Mouse (Mus musculus): ENCODE results near the gene Ccdc50.

Ccdc50 gene

DNA sequence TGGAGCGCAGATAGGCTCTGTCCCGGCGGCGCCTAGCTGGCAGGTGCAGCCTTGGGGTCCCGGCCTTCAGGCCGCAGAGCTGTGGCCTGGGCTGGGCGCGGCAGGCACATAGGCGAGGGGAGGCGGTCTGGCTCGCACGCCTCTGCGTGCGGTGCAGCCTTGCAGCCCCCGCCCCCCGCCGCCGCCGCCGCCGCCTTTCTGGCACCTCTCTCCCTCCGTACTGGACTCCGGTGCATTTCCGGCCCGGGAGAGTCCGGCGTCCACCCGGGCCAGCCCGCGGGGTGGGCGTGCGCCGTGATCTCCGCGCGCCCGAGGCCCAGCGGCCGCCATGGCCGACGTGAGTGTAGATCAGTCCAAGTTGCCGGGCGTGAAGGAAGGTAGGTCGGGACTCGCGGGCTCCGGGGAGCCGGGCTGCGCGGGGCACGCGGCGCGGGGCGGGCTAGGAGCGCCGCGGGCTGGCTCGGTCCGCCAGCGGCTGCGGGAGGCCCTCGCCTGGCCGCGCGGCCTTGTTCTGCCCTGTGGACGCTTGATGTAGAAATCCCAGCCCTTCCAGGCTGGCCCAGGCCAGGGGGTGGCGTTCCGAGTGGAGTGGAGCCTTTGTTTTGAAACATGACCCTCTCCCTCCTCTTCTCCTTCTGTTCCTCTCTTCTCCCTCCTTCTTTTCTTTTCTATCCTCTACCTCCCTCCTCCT lies at the start of gene Ccdc50:
TSS of gene Ccdc50 (plus strand) at position 109 of the 691 bp plus-strand sequence.
- peak; percentile 81 for DNase-seq

DNA sequence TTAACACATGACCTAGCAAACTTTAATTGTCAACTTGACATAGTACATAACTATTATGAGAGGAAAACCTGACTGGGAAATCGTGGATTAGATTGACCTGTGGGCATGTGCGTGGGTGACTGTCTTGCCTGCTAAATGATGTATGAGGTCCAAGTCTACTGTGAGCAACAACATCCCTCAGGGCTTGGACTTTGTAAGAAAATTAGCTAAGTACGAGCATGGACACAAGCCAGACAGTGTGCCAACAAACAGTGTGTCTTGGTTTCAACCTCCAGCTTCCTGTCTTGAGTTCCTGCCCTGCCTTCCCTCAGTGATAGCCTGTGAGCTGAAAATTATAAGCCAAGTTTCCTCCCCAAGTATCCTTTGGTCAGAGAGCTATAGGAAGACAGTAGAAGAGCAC lies 41.1 kb upstream of the Ccdc50 start:
- no peak for DNase-seq

- no peak for DNase-seq
Measured at GRCm38 (mm10) chr16:27348359-27348758, 40.3 kb upstream of the Ccdc50 start.

DNA sequence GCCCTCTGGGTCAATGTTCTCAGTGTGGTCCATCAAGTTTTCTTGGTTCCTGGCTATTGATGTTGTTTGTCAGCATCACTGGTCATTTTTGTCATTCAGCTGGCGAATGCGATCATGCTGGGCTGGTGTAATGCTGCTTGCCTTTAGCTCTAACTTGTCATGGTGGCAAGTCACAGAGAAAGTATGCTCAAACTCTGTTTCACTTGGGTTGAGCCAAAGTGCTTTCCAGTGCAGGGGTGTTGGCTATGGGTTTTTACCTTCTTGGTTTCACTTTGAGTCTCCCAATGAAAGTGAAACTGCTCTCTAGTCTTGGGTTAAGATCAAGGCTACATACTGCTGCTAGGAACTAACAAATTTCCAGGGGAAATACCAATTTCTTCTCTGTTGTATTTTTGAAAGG lies 39.4 kb upstream of the Ccdc50 start:
- no peak for DNase-seq

DNA sequence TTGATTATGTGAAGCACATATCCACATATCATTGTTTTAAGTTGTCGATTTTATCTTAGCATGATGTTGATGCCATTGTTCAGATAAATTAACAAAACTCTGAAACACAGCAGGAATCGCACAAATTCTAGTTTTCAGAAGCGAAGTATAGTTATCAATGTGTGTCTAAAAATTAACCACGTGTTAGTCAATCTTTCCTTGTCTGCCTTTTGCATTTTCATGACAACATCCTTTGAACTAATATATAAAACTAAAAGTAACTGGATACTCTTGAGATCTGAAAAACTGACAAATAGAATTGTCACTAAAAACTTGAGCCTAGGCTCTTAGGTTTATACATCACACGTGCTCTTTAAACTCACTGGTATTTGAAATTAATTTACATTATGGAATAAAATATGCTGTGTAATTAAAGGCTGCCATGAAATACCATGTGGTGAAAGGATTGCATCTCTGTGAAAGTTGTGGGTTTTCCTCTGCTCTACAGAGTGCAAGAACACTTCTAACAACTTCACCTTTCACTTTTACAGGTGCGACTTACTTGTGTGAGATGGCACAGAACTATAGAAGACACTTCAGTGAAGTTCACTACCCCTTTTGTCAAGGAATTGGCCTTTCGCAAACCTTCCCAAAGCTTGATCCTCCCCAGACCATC lies 38.7 kb upstream of the Ccdc50 start:
- no peak for DNase-seq

- DNase-seq = no peak
Measured at GRCm38 (mm10) chr16:27354464-27354863, 34.2 kb upstream of the Ccdc50 start.

- no peak for DNase-seq
Measured at GRCm38 (mm10) chr16:27360059-27360458, 28.6 kb upstream of the Ccdc50 start.

DNA sequence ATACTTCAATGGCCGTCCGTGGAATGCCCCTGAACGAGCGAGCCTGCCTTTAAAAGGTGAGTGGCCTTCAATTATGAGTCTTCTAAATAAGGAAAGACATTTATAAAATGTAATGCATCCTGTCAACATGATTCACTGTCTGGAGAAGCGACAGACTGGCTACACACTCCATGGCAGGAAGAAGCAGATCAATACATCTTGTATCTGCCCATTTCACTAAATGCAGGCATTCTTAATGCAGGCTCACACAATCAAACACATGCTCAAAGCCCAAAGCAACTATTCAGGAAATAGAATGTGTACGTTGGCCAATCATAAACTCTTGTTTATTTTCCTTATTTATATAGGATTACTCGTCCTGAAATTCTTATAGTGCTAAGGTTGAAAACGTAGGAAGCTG lies 18.5 kb upstream of the Ccdc50 start, which contains the start of gene Uts2b:
TSS of gene Uts2b (minus strand) at position 49 of the 400 bp plus-strand sequence.
- no peak for DNase-seq

DNA sequence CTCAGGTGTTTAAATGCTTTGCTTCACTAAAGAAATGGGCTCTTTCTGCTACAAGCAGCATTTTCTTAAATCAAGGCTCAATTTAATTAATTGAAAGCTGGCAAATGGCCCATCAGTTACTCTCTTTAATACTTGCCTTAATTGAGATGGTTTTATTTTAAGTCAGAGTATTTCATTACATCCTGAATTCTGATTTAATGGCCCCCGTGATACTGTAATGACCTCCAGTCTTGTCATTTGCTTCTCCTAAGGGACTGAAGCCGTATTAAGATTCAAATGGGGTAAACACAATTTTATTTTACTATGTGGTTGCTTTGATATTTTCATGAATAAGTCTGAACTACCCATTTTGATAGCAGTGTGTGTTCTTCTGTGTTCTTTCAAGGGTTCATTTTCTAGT lies 18.0 kb upstream of the Ccdc50 start:
- no peak for DNase-seq

DNA sequence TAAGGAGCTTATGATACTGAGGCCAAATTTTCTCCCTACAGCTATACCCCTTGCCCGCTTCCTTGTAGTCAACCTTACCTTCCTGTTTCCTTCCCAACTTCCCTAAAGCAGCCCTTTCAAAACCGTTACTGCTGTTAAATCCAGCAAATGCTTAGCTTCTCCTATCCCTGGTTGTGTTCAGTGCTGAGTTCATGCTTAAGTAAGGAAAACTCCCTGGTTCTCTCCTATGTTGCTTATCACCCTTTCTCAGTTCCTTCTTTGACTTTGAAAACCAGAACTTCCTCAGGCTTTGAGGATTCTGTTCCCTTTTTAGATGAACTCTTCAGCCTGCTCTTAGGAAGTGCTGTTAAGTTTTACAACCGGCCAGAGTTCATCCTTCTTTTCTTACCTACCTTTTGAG lies 14.5 kb upstream of the Ccdc50 start:
- DNase-seq = no peak

DNA sequence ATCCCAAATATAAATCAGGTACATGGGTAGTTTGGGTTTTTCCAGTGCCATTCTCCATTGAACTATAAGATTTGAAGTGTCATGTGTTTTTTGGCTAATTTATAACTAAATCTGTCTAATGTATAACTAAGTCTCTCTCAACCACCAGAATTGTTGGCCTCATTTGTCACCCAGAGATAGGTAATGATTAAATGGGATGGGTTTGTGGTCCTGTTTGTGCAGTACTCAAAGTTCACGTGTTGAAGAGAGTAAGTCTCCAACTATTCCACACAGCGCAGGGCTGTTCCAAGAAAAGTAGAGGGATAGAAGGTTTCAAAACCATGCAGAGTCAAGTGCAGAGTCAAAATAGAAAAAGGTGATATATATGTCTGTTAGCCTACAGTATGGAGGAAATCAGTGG lies 13.4 kb upstream of the Ccdc50 start:
- no peak for DNase-seq

DNA sequence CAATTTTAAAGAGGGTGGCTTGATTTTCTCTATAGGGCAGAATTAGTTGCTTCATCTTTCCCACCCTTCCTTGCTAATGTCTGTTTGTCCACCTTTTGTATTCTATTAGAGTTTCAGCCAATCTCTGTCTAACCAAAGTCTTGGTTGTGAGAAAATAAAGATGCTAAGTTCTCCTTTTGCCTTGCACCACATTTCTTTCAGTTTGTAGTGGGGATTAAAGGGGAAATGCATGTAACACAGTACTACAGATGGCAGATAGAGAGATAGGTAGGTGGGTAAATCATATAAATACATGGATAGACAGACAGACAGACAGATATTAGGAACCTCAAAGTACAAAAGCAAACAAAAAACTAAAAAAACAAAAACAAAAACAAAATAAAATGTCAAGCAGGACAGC lies 12.1 kb upstream of the Ccdc50 start:
- DNase-seq = no peak

- DNase-seq = no peak
Measured at GRCm38 (mm10) chr16:27382217-27382616, 6.5 kb upstream of the Ccdc50 start.

- no peak for DNase-seq
Measured at GRCm38 (mm10) chr16:27384893-27385603, 3.6 kb upstream of the Ccdc50 start.

DNA sequence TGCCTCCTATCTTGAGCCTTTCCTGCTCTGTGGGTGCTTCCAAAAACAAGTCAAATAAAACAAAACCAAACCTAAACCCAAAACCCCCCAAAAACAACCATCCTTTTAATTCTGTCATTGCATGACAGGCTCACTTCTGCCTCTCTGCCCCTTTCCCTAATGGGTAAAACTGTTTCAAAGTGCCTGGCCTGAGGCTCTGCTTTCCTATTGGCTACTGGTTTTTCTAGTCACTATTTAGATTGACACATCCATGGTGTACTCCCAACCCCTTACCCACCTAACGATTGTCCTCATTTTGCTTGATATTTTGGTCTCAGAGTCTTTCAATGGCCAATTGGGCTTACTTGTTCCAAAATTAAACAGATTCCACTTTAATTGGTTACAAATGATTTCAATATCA lies 3.0 kb upstream of the Ccdc50 start:
- DNase-seq = no peak

- DNase-seq = no peak
Measured at GRCm38 (mm10) chr16:27386850-27387407, 1.7 kb upstream of the Ccdc50 start.

- DNase-seq = peak; percentile 3
Measured at GRCm38 (mm10) chr16:27387634-27388611, 746 bp upstream of the Ccdc50 start.

DNA sequence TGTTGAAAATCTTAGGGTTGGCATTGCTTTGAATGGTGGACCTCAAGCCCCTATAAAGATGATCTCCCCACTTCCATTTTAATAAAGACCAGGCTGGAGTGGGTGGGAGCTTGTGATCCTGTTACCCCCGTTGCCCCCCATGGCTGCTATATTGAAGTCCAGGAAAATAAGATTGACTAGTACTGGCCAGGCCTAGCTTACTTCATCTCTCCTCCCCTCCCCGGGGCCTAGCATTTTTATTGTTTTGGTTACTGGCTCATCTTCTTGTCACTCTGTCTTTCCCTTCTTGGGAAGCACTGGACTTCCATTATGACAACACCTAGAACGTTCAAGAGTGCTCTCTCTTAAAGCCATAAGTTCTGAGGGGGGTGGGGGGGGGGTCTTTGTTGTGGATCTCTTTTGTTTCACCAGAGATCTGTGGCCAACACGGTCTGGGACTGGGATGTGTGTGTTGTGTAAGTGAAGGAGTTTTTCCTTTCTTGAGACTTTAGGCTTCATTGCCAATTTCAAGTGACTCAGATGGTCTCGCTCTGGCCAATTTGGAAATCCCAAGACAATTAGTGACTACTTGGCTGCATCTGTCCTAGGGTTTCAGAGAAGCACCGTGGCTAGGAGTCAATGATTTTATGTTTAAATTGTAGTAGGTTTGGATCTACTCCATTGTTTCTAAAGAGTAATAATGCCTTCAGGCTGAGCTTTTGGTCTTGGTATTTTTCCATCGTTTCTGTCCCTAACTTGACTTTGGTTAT lies 1.0 kb downstream of the Ccdc50 start:
- DNase-seq = peak; percentile 4

DNA sequence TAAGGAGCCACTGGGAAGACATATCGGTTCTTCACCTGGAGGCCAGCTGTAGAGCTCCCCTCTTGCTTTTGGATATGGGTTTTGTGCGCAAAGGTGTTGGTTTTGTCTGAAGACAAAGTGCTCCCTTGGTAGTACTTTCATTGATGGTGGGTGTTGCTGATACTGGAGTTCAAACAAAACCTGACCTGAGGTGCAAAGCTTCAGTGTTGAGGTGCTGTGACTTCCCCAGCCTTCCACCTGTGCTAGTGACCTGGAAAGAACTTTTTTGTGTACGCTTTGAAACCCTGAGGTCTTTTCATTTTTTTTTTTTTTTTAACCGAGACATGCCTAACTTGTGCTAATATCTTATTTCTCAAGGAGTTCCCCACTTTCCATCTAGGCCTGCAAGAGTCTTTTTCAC lies 1.6 kb downstream of the Ccdc50 start:
- DNase-seq = no peak

GRCm38 (mm10) chr16:27391845-27392244 lies 3.2 kb downstream of the Ccdc50 start:
- no peak for DNase-seq

DNA sequence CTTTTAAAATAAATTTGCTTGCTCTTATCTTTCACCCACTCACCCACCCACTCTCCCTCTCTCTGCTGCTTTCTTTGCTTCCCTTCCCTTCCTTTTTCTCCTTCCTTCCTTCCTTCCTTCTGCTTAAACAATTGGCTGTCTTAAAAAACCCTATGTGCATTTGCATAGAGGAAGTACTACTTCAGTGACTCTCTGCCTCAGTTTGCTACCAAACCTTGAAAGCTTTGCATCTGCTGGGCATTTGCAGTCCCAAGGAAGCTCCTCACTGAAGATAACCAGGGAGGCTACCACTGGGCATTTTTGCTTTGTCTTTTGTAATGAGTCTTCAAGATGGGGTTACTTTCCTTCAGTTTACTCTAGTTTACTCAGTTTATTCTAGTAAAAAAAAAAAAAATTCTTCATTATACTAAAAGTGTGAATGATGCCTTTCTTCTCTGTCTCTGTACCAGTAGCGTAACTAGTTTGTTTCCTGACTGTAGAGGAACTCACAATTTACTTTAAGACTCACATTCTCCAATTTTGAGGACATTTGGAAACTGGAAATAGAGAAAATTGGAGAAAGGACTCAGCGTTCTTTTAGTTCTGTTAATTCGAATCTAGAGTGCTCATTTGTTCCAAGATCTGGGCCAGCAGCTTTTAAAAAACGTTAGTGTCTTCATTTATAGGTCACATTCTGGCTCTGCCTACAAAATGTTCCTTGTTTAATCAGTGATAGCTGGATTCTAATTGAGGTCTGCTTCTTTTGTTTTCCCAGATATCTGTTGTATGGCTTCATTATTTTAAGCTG lies 6.8 kb downstream of the Ccdc50 start:
- DNase-seq = no peak

Data from liver (tissue).